Comparison of ENCODE assay signal across 13 mouse cellular contexts in genomic region chr4:98557192-98557591, GRCm38 (mm10).
A peak's percentile ranks its signal among the peaks of the same experiment; 100 is the strongest.
DNase-seq lines count a peak whose midpoint lies in the region; ATAC-seq lines count a peak whose summit lies in the region.
"Had no signal": no experiment of that assay in that cellular context is flagged by ENCODE, and none has a peak within 500 bp of the region (broad histone marks: within the 10 kb centered on the region; RNA-seq: fewer than 3 reads in every experiment).

No protein-coding gene starts in this region.

- H3K36me3 ChIP-seq in embryonic facial prominence, embryonic 14.5 days (ENCODE audit: control insufficient read depth, insufficient read depth, low read length) = no peaks in the 10 kb centered on the region
- H3K36me3 ChIP-seq in embryonic facial prominence, embryonic 10.5 days (replicated peaks) = no peaks in the 10 kb centered on the region
- no peaks in the 10 kb centered on the region for H3K36me3 ChIP-seq in kidney, embryonic 16.5 days (ENCODE audit: insufficient read depth, low read length)
- H3K36me3 ChIP-seq: forebrain, embryonic 10.5 days; intestine, embryonic 15.5 days; limb, embryonic 15.5 days; lung, embryonic 15.5 days; midbrain, embryonic 12.5 days had no signal

- H3K27ac ChIP-seq in embryonic facial prominence, embryonic 14.5 days (replicated peaks; ENCODE audit: low read depth, low read length) = no peak overlapping the region
- no peak overlapping the region for H3K27ac ChIP-seq in embryonic facial prominence, embryonic 10.5 days (replicated peaks)
- no peak overlapping the region for H3K27ac ChIP-seq in kidney, embryonic 16.5 days (ENCODE audit: low read length)
- H3K27ac ChIP-seq: forebrain, embryonic 10.5 days; intestine, embryonic 15.5 days; limb, embryonic 15.5 days; lung, embryonic 15.5 days; midbrain, embryonic 12.5 days had no signal

- no peak overlapping the region for H3K4me2 ChIP-seq in embryonic facial prominence, embryonic 14.5 days (ENCODE audit: low read depth, low read length)
- H3K4me2 ChIP-seq in kidney, embryonic 16.5 days (replicated peaks; ENCODE audit: low read depth, low read length) = no peak overlapping the region
- H3K4me2 ChIP-seq: intestine, embryonic 15.5 days; limb, embryonic 15.5 days; lung, embryonic 15.5 days; midbrain, embryonic 12.5 days had no signal

- DNase-seq in embryonic facial prominence, embryonic 14.5 days (ENCODE audit: low spot score) = peak; percentile 7
- no peak for DNase-seq in embryonic facial prominence, embryonic 10.5 days (ENCODE audit: low spot score)
- DNase-seq in kidney, adult 8-10 months = peak; percentile 22 to 54
- DNase-seq in cerebellum, postnatal 36 days = peak; percentile 79 to 83
- DNase-seq in kidney, postnatal 25 days = peak; percentile 45 to 48
- no peak for DNase-seq in frontal cortex, postnatal 25 days (ENCODE audit: low spot score in 2 of 2)

- H3K9ac ChIP-seq in embryonic facial prominence, embryonic 14.5 days (ENCODE audit: low read depth, low read length) = no peak overlapping the region
- H3K9ac ChIP-seq in kidney, embryonic 16.5 days (replicated peaks; ENCODE audit: low read length) = no peak overlapping the region
- H3K9ac ChIP-seq: intestine, embryonic 15.5 days; limb, embryonic 15.5 days; lung, embryonic 15.5 days; midbrain, embryonic 12.5 days had no signal

- no peaks in the 10 kb centered on the region for H3K9me3 ChIP-seq in embryonic facial prominence, embryonic 14.5 days (ENCODE audit: control insufficient read depth, low read length)
- no peaks in the 10 kb centered on the region for H3K9me3 ChIP-seq in embryonic facial prominence, embryonic 10.5 days
- no peaks in the 10 kb centered on the region for H3K9me3 ChIP-seq in kidney, embryonic 16.5 days (ENCODE audit: low read length)
- H3K9me3 ChIP-seq: forebrain, embryonic 10.5 days; intestine, embryonic 15.5 days; limb, embryonic 15.5 days; lung, embryonic 15.5 days; midbrain, embryonic 12.5 days had no signal

- no peak overlapping the region for H3K4me3 ChIP-seq in embryonic facial prominence, embryonic 14.5 days (ENCODE audit: low read depth, low read length)
- H3K4me3 ChIP-seq in embryonic facial prominence, embryonic 10.5 days = no peak overlapping the region
- H3K4me3 ChIP-seq in kidney, embryonic 16.5 days (ENCODE audit: low read length) = no peak overlapping the region
- H3K4me3 ChIP-seq: forebrain, embryonic 10.5 days; intestine, embryonic 15.5 days; limb, embryonic 15.5 days; lung, embryonic 15.5 days; midbrain, embryonic 12.5 days had no signal

- no peak for ATAC-seq in embryonic facial prominence, embryonic 14.5 days (ENCODE audit: low read depth)
- ATAC-seq in kidney, embryonic 16.5 days (ENCODE audit: low FRiP score, low TSS enrichment) = no peak
- no peak for ATAC-seq in megakaryocyte-erythroid progenitor cell, adult 5-6 weeks (replicated peaks; ENCODE audit: low FRiP score, low TSS enrichment, poor library complexity, severe bottlenecking)
- ATAC-seq: intestine, embryonic 15.5 days had no signal

- H3K4me1 ChIP-seq in embryonic facial prominence, embryonic 14.5 days (ENCODE audit: control insufficient read depth, insufficient read depth, low read length) = no peaks in the 10 kb centered on the region
- no peaks in the 10 kb centered on the region for H3K4me1 ChIP-seq in embryonic facial prominence, embryonic 10.5 days
- H3K4me1 ChIP-seq in kidney, embryonic 16.5 days (ENCODE audit: insufficient read depth, low read length) = no peaks in the 10 kb centered on the region

- WGBS in embryonic facial prominence, embryonic 14.5 days = 91% methylated on average over 13 of the region's 13 CpGs
- WGBS in embryonic facial prominence, embryonic 10.5 days = 94% methylated on average over 13 of the region's 13 CpGs
- WGBS in kidney, embryonic 16.5 days = 90% methylated on average over 13 of the region's 13 CpGs

- H3K27me3 ChIP-seq in embryonic facial prominence, embryonic 14.5 days (replicated peaks; ENCODE audit: control insufficient read depth, insufficient read depth, low read length) = no peaks in the 10 kb centered on the region
- no peaks in the 10 kb centered on the region for H3K27me3 ChIP-seq in embryonic facial prominence, embryonic 10.5 days (replicated peaks; ENCODE audit: low read depth, poor library complexity, severe bottlenecking)
- no peaks in the 10 kb centered on the region for H3K27me3 ChIP-seq in kidney, embryonic 16.5 days (ENCODE audit: insufficient read depth, low read length)
- H3K27me3 ChIP-seq: intestine, embryonic 15.5 days; limb, embryonic 15.5 days; lung, embryonic 15.5 days; midbrain, embryonic 12.5 days had no signal

Comparison
In these comparisons a context has a peak if more than half of its experiments do, and no peak if none do; other contexts are left out.
1. DNase-seq: peak in embryonic facial prominence, embryonic 14.5 days (single experiment), kidney, adult 8-10 months (2 of 2), cerebellum, postnatal 36 days (2 of 2) and kidney, postnatal 25 days (2 of 2); none in embryonic facial prominence, embryonic 10.5 days (single experiment) and frontal cortex, postnatal 25 days (0 of 2).